Mouse (Mus musculus) brain, embryonic 14.5 days (tissue): ENCODE results near the gene Josd1.
A peak's percentile ranks its signal among the peaks of the same experiment; 100 is the strongest.

Source experiments
- CTCF ChIP-seq: fragments of 200-500 bp; IDR thresholded peaks from 2 replicates; pipeline ENCODE4 v1.5.1; 2012; ENCODE audit warnings: inconsistent platforms, mild to moderate bottlenecking, moderate library complexity, borderline replicate concordance; ENCODE audit not compliant: insufficient read depth, insufficient read length; ENCODE audit errors: extremely low read depth
- POLR2A ChIP-seq: fragments of 200-500 bp; IDR thresholded peaks from 2 replicates; pipeline ENCODE4 v1.6.1; 2012; ENCODE audit warnings: mild to moderate bottlenecking, inconsistent platforms, borderline replicate concordance; ENCODE audit not compliant: poor library complexity, insufficient read depth, insufficient read length, severe bottlenecking; ENCODE audit errors: extremely low read depth

GRCm38 (mm10) chr15:79690426-79691022, 2.8 kb upstream of the Josd1 start, which contains the start of gene Gtpbp1:
- TF ChIP-seq CTCF: no peak
- peak; percentile 89 for TF ChIP-seq POLR2A
